Mouse (Mus musculus) midbrain, embryonic 11.5 days (tissue): ENCODE results near the gene 4930402H24Rik. TPM values are rescaled to one million over a fixed set of nuclear protein-coding genes. Genes with fewer than 3 reads are reported as not detected.
A peak's percentile ranks its signal among the peaks of the same experiment; 100 is the strongest.

Experiments
- ATAC-seq: fragments of 200-750 bp; cut with Nextera tagmentation; 2 replicates; pipeline ENCODE4 v1.8.0; 2017; ENCODE audit warnings: moderate TSS enrichment, moderate library complexity; ENCODE audit not compliant: low FRiP score
- DNase-seq: peaks from one replicate; pipeline ENCODE4 v3.0.0; 2015; ENCODE audit warnings: low spot score; ENCODE audit errors: missing footprints
- H3K27ac ChIP-seq: fragments of 300-500 bp; sonication (generic); 2 replicates; pipeline ENCODE4 v1.5.1; 2014; ENCODE audit warnings: low read depth, low read length
- H3K27me3 ChIP-seq: fragments of 300-500 bp; sonication (generic); 2 replicates; pipeline ENCODE4 v1.6.1; 2014; ENCODE audit warnings: mild to moderate bottlenecking, low read length, moderate library complexity, mixed read lengths; ENCODE audit not compliant: control insufficient read depth, insufficient read depth
- H3K36me3 ChIP-seq: fragments of 300-500 bp; sonication (generic); 2 replicates; pipeline ENCODE4 v1.6.1; 2014; ENCODE audit warnings: mild to moderate bottlenecking, low read length, moderate library complexity, mixed read lengths; ENCODE audit not compliant: control insufficient read depth, insufficient read depth
- H3K4me1 ChIP-seq: fragments of 300-500 bp; sonication (generic); 2 replicates; pipeline ENCODE4 v1.6.1; 2014; ENCODE audit warnings: low read length; ENCODE audit not compliant: control insufficient read depth, insufficient read depth
- H3K4me2 ChIP-seq: fragments of 300-500 bp; sonication (generic); 2 replicates; pipeline ENCODE4 v1.6.1; 2014; ENCODE audit warnings: mild to moderate bottlenecking, moderate library complexity
- H3K4me3 ChIP-seq: fragments of 300-500 bp; sonication (generic); 2 replicates; pipeline ENCODE4 v1.5.1; 2014; ENCODE audit warnings: low read depth, low read length
- H3K9ac ChIP-seq: fragments of 300-500 bp; sonication (generic); 2 replicates; pipeline ENCODE4 v1.6.1; 2014; ENCODE audit warnings: low read length
- H3K9me3 ChIP-seq: fragments of 300-500 bp; sonication (generic); 2 replicates; pipeline ENCODE4 v1.6.1; 2016; ENCODE audit warnings: low read length; ENCODE audit not compliant: control insufficient read depth
- WGBS: fragments of 180-500 bp; shearing (Covaris S2); extraction: QIAGEN DNeasy Blood & Tissue Kit; methylation state at CpG from one replicate; pipeline ENCODE4 v1.1.7; 2014; 5-methylcytosine and 5-hydroxymethylcytosine counted together
- polyA plus RNA-seq: library from polyadenylated mRNA; unstranded; fragments of >200 nt; fragmentation: Nextera tagmentation; extraction: Ambion mirVana; gene quantifications from 2 replicates; pipeline ENCODE4 v1.2.1, GENCODE M21; 2014

The 4930402H24Rik gene
- polyA plus RNA-seq, 1 experiment from 2014 or later: 49.6 TPM

- H3K36me3 ChIP-seq: peaks cover 11% of the 10 kb centered on the region
- H3K4me2 ChIP-seq: no peak overlapping the region
- DNase-seq (no peak), ATAC-seq (no peak)
- no peaks in the 10 kb centered on the region for H3K27me3 ChIP-seq
- H3K4me3 ChIP-seq: no peak overlapping the region
- H3K27ac ChIP-seq: no peak overlapping the region
- no peak overlapping the region for H3K9ac ChIP-seq
- 83% methylated on average over 4 of the region's 4 CpGs for WGBS
- no peaks in the 10 kb centered on the region for H3K9me3 ChIP-seq
- no peaks in the 10 kb centered on the region for H3K4me1 ChIP-seq
Measured at GRCm38 (mm10) chr2:130724369-130724768, 181.8 kb downstream of the 4930402H24Rik start.

GRCm38 (mm10) chr2:130717951-130718350 is 188.3 kb downstream of the 4930402H24Rik start:
- Histone ChIP-seq H3K36me3 (no peaks in the 10 kb centered on the region), H3K9me3 (no peaks in the 10 kb centered on the region), H3K4me2 (no peak overlapping the region), H3K9ac (no peak overlapping the region), H3K27ac (no peak overlapping the region), H3K27me3 (no peaks in the 10 kb centered on the region), H3K4me3 (no peak overlapping the region), H3K4me1 (no peaks in the 10 kb centered on the region)
- 83% methylated on average over 6 of the region's 6 CpGs for WGBS
- no peak for DNase-seq
- no peak for ATAC-seq

- H3K9me3 ChIP-seq: no peaks in the 10 kb centered on the region
- WGBS: 64% methylated on average over 10 of the region's 10 CpGs
- H3K9ac ChIP-seq: no peak overlapping the region
- H3K27ac ChIP-seq: no peak overlapping the region
- no peaks in the 10 kb centered on the region for H3K4me1 ChIP-seq
- H3K4me3 ChIP-seq: no peak overlapping the region
- no peaks in the 10 kb centered on the region for H3K36me3 ChIP-seq
- H3K27me3 ChIP-seq: no peaks in the 10 kb centered on the region
- DNase-seq (no peak), ATAC-seq (no peak)
- no peak overlapping the region for H3K4me2 ChIP-seq
Measured at GRCm38 (mm10) chr2:130707057-130707456, 199.1 kb downstream of the 4930402H24Rik start.

GRCm38 (mm10) chr2:130706602-130707001 is 199.6 kb downstream of the 4930402H24Rik start:
- ATAC-seq (no peak), DNase-seq (no peak)
- Histone ChIP-seq H3K4me1 (no peaks in the 10 kb centered on the region), H3K9me3 (no peaks in the 10 kb centered on the region), H3K27me3 (no peaks in the 10 kb centered on the region), H3K27ac (no peak overlapping the region), H3K9ac (no peak overlapping the region), H3K4me2 (no peak overlapping the region), H3K4me3 (no peak overlapping the region), H3K36me3 (no peaks in the 10 kb centered on the region)
- WGBS: 59% methylated on average over 4 of the region's 4 CpGs

GRCm38 (mm10) chr2:130705178-130705577 is 201.0 kb downstream of the 4930402H24Rik start:
- no peaks in the 10 kb centered on the region for H3K9me3 ChIP-seq
- H3K27ac ChIP-seq: no peak overlapping the region
- no peak for DNase-seq
- H3K4me3 ChIP-seq: no peak overlapping the region
- ATAC-seq: no peak
- H3K4me2 ChIP-seq: no peak overlapping the region
- H3K36me3 ChIP-seq: no peaks in the 10 kb centered on the region
- no peak overlapping the region for H3K9ac ChIP-seq
- H3K4me1 ChIP-seq: no peaks in the 10 kb centered on the region
- no peaks in the 10 kb centered on the region for H3K27me3 ChIP-seq
- WGBS: 72% methylated on average over 6 of the region's 6 CpGs

GRCm38 (mm10) chr2:130704040-130705001 is 201.9 kb downstream of the 4930402H24Rik start:
- H3K9ac ChIP-seq: no peak overlapping the region
- 69% methylated on average over 9 of the region's 9 CpGs for WGBS
- H3K4me1 ChIP-seq: no peaks in the 10 kb centered on the region
- H3K4me3 ChIP-seq: no peak overlapping the region
- no peaks in the 10 kb centered on the region for H3K27me3 ChIP-seq
- no peak for DNase-seq
- no peak for ATAC-seq
- no peaks in the 10 kb centered on the region for H3K9me3 ChIP-seq
- H3K36me3 ChIP-seq: no peaks in the 10 kb centered on the region
- H3K4me2 ChIP-seq: no peak overlapping the region
- no peak overlapping the region for H3K27ac ChIP-seq

- Histone ChIP-seq H3K9ac (peak overlapping the region; percentile 44), H3K4me2 (peak overlapping the region; percentile 96)
Measured at GRCm38 (mm10) chr2:130697821-130698266, 208.4 kb downstream of the 4930402H24Rik start.

GRCm38 (mm10) chr2:130697153-130697810 is 208.9 kb downstream of the 4930402H24Rik start, which contains the start of gene Slc4a11:
Gene Slc4a11 (minus strand): TSS chr2:130697519.
- DNase-seq: peak; percentile 90
- no peaks in the 10 kb centered on the region for H3K9me3 ChIP-seq
- H3K27ac ChIP-seq: no peak within 1 kb of the TSS
- H3K27me3 ChIP-seq: peaks cover 25% of the 10 kb centered on the region
- peaks cover 6% of the 10 kb centered on the region for H3K4me1 ChIP-seq
- under 1% methylated on average over 58 of the region's 65 CpGs for WGBS
- H3K36me3 ChIP-seq: no peaks in the 10 kb centered on the region
- H3K4me2 ChIP-seq: peak within 1 kb of the TSS; percentile 96
- H3K9ac ChIP-seq: peak within 1 kb of the TSS; percentile 44
- peak within 1 kb of the TSS; percentile 46 for H3K4me3 ChIP-seq
- peak; percentile 73 for ATAC-seq

More at GRCm38 (mm10) chr2:130697821-130698266, 208.4 kb downstream of the 4930402H24Rik start:
- Histone ChIP-seq H3K4me1 (peaks cover 6% of the 10 kb centered on the region), H3K9me3 (no peaks in the 10 kb centered on the region), H3K27me3 (peaks cover 25% of the 10 kb centered on the region), H3K4me3 (peak overlapping the region; percentile 46), H3K36me3 (no peaks in the 10 kb centered on the region), H3K27ac (no peak overlapping the region)
- DNase-seq (peak; percentile 95), ATAC-seq (peak; percentile 30; the same call in 1 of the 2 replicates)
- 1% methylated on average over 14 of the region's 14 CpGs for WGBS
